13 mouse cellular contexts compared by ENCODE assay signal in genomic region chr8:111543712-111544380, GRCm38 (mm10). TPM values are rescaled to one million over a fixed set of nuclear protein-coding genes. Genes with fewer than 3 reads are reported as not detected.
A peak's percentile ranks its signal among the peaks of the same experiment; 100 is the strongest.
DNase-seq lines count a peak whose midpoint lies in the region; ATAC-seq and TF ChIP-seq lines count a peak whose summit lies in the region.
"Had no signal": no experiment of that assay in that cellular context is flagged by ENCODE, and none has a peak within 500 bp of the region (broad histone marks: within the 10 kb centered on the region; RNA-seq: fewer than 3 reads in every experiment).

No protein-coding gene starts in this region.

- intact Hi-C loops in left cerebral cortex, adult 2 months (cut with DNase I), result no loop called here
- intact Hi-C loops in left cerebral cortex, postnatal 36 days (cut with DNase I), result no loop called here

- ATAC-seq in Patski, result no peak
- ATAC-seq in heart, embryonic 11.5 days (replicated peaks; ENCODE audit: insufficient number of reproducible peaks, low FRiP score, low TSS enrichment), result peak; percentile 35; the same call in 1 of the 2 replicates
- ATAC-seq in liver, embryonic 13.5 days (ENCODE audit: low read depth), result peak; percentile 57; the same call in 1 of the 2 replicates
- ATAC-seq in forebrain, embryonic 16.5 days, result no peak

- WGBS in heart, embryonic 11.5 days (ENCODE audit: insufficient replicate concordance), result 73% methylated on average over 9 of the region's 9 CpGs
- WGBS in liver, embryonic 13.5 days (ENCODE audit: insufficient replicate concordance), result 45% methylated on average over 9 of the region's 9 CpGs
- WGBS in forebrain, embryonic 16.5 days, result 81% methylated on average over 9 of the region's 9 CpGs

- no peak for DNase-seq in left cerebral cortex, adult 2 months (ENCODE audit: extremely low spot score in 1 of 2, low spot score in 2 of 2)
- DNase-seq in left cerebral cortex, postnatal 36 days (ENCODE audit: low spot score in 2 of 2), result no peak
- DNase-seq in Patski (ENCODE audit: low read depth, low spot score), result no peak
- DNase-seq in liver, embryonic 13.5 days, result no peak
- DNase-seq in right cerebral cortex, postnatal 14 days, result no peak
- no peak for DNase-seq in ovary, postnatal 14 days (ENCODE audit: low spot score)
- DNase-seq: lung, embryonic 14.5 days; thymus, postnatal 14 days had no signal

- POLR2A ChIA-PET in Patski (lab: Charles Lee), result no interaction called here

- no peaks in the 10 kb centered on the region for H3K27me3 ChIP-seq in Patski
- H3K27me3 ChIP-seq in heart, embryonic 11.5 days (ENCODE audit: control insufficient read depth, insufficient read depth, low read length), result no peaks in the 10 kb centered on the region
- H3K27me3 ChIP-seq in liver, embryonic 13.5 days, result no peaks in the 10 kb centered on the region
- H3K27me3 ChIP-seq in forebrain, embryonic 16.5 days (replicated peaks; ENCODE audit: control insufficient read depth, insufficient read depth, low read length), result no peaks in the 10 kb centered on the region
- H3K27me3 ChIP-seq: forebrain, embryonic 12.5 days had no signal

- H3K4me2 ChIP-seq in heart, embryonic 11.5 days, result no peak overlapping the region
- no peak overlapping the region for H3K4me2 ChIP-seq in liver, embryonic 13.5 days
- H3K4me2 ChIP-seq in forebrain, embryonic 16.5 days (ENCODE audit: low read length), result no peak overlapping the region
- H3K4me2 ChIP-seq: forebrain, embryonic 12.5 days; lung, embryonic 14.5 days had no signal

- H3K9ac ChIP-seq in heart, embryonic 11.5 days (ENCODE audit: low read depth, low read length), result no peak overlapping the region
- H3K9ac ChIP-seq in liver, embryonic 13.5 days, result no peak overlapping the region; the same call in 1 of the 2 replicates
- H3K9ac ChIP-seq in forebrain, embryonic 16.5 days (replicated peaks; ENCODE audit: low read depth, low read length), result no peak overlapping the region
- H3K9ac ChIP-seq: forebrain, embryonic 12.5 days; lung, embryonic 14.5 days had no signal

- H3K36me3 ChIP-seq in heart, embryonic 11.5 days (ENCODE audit: control insufficient read depth, insufficient read depth, low read length), result no peaks in the 10 kb centered on the region
- 0 out of 2 replicates have a peak, but pooled peaks cover 3% of the 10 kb centered on the region for H3K36me3 ChIP-seq in liver, embryonic 13.5 days
- no peaks in the 10 kb centered on the region for H3K36me3 ChIP-seq in forebrain, embryonic 16.5 days (ENCODE audit: control insufficient read depth, insufficient read depth)

- peak; percentile 14; the same call in 1 of the 2 replicates for TF ChIP-seq CTCF in left cerebral cortex, adult 2 months (IDR thresholded peaks at IDR 0.05)
- peak; percentile 41 for TF ChIP-seq CTCF in Patski (IDR thresholded peaks at IDR 0.05)

- H3K4me1 ChIP-seq in heart, embryonic 11.5 days (ENCODE audit: control insufficient read depth, insufficient read depth, low read length), result peaks cover 35% of the 10 kb centered on the region
- H3K4me1 ChIP-seq in liver, embryonic 13.5 days (replicated peaks), result peaks cover 68% of the 10 kb centered on the region
- H3K4me1 ChIP-seq in forebrain, embryonic 16.5 days (replicated peaks; ENCODE audit: control insufficient read depth, insufficient read depth, low read length), result peaks cover 24% of the 10 kb centered on the region

- H3K27ac ChIP-seq in left cerebral cortex, adult 2 months, result no peak overlapping the region
- H3K27ac ChIP-seq in heart, embryonic 11.5 days (ENCODE audit: low read depth, low read length), result no peak overlapping the region
- H3K27ac ChIP-seq in liver, embryonic 13.5 days, result peak overlapping the region; percentile 11; the same call in 1 of the 2 replicates
- H3K27ac ChIP-seq in forebrain, embryonic 16.5 days (ENCODE audit: low read length), result no peak overlapping the region
- H3K27ac ChIP-seq: forebrain, embryonic 12.5 days; limb, embryonic 10.5 days had no signal

- in situ Hi-C loops in Patski (cut with MboI; ENCODE audit: low pct_unique_long_range_greater_than_20kb), result no loop called here

- CTCF ChIA-PET in Patski (lab: Charles Lee), result no interaction called here

- H3K9me3 ChIP-seq in heart, embryonic 11.5 days (replicated peaks; ENCODE audit: control insufficient read depth, low read length), result no peaks in the 10 kb centered on the region
- no peaks in the 10 kb centered on the region for H3K9me3 ChIP-seq in liver, embryonic 13.5 days (replicated peaks)
- no peaks in the 10 kb centered on the region for H3K9me3 ChIP-seq in forebrain, embryonic 16.5 days (ENCODE audit: control insufficient read depth, low read length)
- H3K9me3 ChIP-seq: forebrain, embryonic 12.5 days; limb, embryonic 10.5 days had no signal

- H3K4me3 ChIP-seq in left cerebral cortex, adult 2 months, result no peak overlapping the region
- H3K4me3 ChIP-seq in heart, embryonic 11.5 days (ENCODE audit: low read depth, low read length), result no peak overlapping the region
- no peak overlapping the region for H3K4me3 ChIP-seq in liver, embryonic 13.5 days (replicated peaks)
- H3K4me3 ChIP-seq in forebrain, embryonic 16.5 days (replicated peaks; ENCODE audit: low read length), result no peak overlapping the region
- H3K4me3 ChIP-seq: forebrain, embryonic 12.5 days; limb, embryonic 10.5 days; myocyte had no signal

RNA-seq across cellular contexts. Expression of gene Znrf1, which starts 7.9 kb away (rescaled TPM):
- total RNA-seq in left cerebral cortex, adult 2 months (2021), result 100 to 1,000 TPM; 166 to 171 TPM
- total RNA-seq in left cerebral cortex, postnatal 36 days (2021), result 100 to 1,000 TPM; 154 to 166 TPM
- polyA plus RNA-seq in Patski (2021), result 55.3 TPM
- 23.1 and 23.7 TPM in 2 replicates for polyA plus RNA-seq in heart, embryonic 11.5 days (2014; fragmentation: Nextera tagmentation; extraction: Ambion mirVana)
- 5.3 and 5.7 TPM in 2 replicates for polyA plus RNA-seq in liver, embryonic 13.5 days (2015; fragmentation: Nextera tagmentation; extraction: Ambion mirVana)
- polyA plus RNA-seq in forebrain, embryonic 16.5 days (2015; fragmentation: Nextera tagmentation; extraction: Ambion mirVana), result 66.0 and 70.3 TPM in 2 replicates

RNA-seq across cellular contexts. Expression of gene Wdr59, which starts 22.0 kb away (rescaled TPM):
- total RNA-seq in left cerebral cortex, adult 2 months (2021), result 10 to 100 TPM; 18.9 to 20.0 TPM
- total RNA-seq in left cerebral cortex, postnatal 36 days (2021), result 10 to 100 TPM; 20.3 to 21.7 TPM
- 16.4 TPM for polyA plus RNA-seq in Patski (2021)
- 2.5 and 4.2 TPM in 2 replicates for polyA plus RNA-seq in heart, embryonic 11.5 days (2014; fragmentation: Nextera tagmentation; extraction: Ambion mirVana)
- polyA plus RNA-seq in liver, embryonic 13.5 days (2015; fragmentation: Nextera tagmentation; extraction: Ambion mirVana), result 1.8 and 2.5 TPM in 2 replicates
- 8.3 and 9.4 TPM in 2 replicates for polyA plus RNA-seq in forebrain, embryonic 16.5 days (2015; fragmentation: Nextera tagmentation; extraction: Ambion mirVana)

Comparison
In these comparisons a context has a peak if more than half of its experiments do, and no peak if none do; other contexts are left out.
1. ATAC-seq: peak in heart, embryonic 11.5 days (single experiment) and liver, embryonic 13.5 days (single experiment); none in Patski (single experiment) and forebrain, embryonic 16.5 days (single experiment).